Mouse (Mus musculus): ENCODE data around the gene Mapk11.

GRCm38 (mm10) chr15:89168922-89169321 lies 19.5 kb upstream of the Mapk11 start:
- TF ChIP-seq POLR2A (IDR thresholded peaks at IDR 0.05; ENCODE audit: low read depth, low read length), result no peak
- TF ChIP-seq CTCF (IDR thresholded peaks at IDR 0.05; ENCODE audit: extremely low read depth, insufficient read length, insufficient replicate concordance, low read depth, low read length), result no peak

Data from small intestine, adult 2 months (tissue).